Mouse (Mus musculus) right cerebral cortex, postnatal 25 days (tissue): ENCODE results near the gene Gm49354.
"Not testable (repeated sequence)": the region's sequence is repeated elsewhere in the genome, so short reads cannot be mapped to it uniquely, and the experiment has no call there.

Source experiments
- DNase-seq: peaks from one replicate; pipeline ENCODE4 v3.0.0; 2022

Gene Gm49354

GRCm38 (mm10) chr13:59766786-59767515 lies 15.1 kb downstream of the Gm49354 start:
- DNase-seq, result no peak

- no peak for DNase-seq
Observed at GRCm38 (mm10) chr13:59762791-59763190, 19.3 kb downstream of the Gm49354 start.

- no peak for DNase-seq
Observed at GRCm38 (mm10) chr13:59756906-59757305, 25.1 kb downstream of the Gm49354 start.

DNA sequence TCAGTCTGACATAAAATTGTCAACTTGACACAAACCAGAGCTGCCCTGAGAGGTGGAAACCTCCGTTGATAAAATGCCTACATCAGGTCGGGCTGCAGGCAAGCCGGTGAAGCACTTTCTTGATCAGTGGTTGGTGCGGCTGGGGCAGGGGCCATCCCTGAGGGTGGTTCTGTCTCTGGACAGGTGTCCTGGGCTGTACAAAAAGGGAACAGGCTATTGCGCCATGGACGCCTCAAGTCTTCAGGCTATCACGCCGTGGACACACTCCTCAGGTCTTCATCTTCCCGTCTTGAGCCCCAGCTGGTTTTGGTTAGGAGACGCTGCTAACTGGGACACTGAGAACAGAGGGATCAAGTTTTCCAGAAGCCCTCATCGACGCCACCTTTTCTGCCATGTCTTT lies 31.7 kb downstream of the Gm49354 start:
- no peak for DNase-seq

- DNase-seq, result peak; percentile 71
Observed at GRCm38 (mm10) chr13:59746711-59747110, 35.3 kb downstream of the Gm49354 start, which contains the start of gene 1700014D04Rik. Gene 1700014D04Rik (minus strand): TSS chr13:59746752.

DNA sequence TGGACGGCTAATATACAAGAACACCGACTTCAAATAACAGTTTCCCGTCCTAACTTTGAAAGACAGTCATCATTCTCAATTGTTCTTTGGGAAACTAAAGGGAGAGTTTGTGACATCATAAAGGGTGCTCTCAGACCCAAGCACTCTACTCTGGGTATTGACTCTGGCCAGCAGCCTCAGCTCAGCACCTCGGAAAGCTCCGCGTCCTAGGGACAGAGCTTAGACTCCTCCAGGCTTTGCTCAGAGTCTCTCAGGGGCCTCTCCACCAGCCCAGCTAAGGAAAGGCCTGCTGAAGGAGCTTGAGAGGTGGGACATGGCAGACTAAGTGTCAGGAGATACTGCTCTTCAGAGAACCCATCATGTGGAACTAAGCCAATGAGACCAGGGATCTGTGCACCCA lies 35.9 kb downstream of the Gm49354 start:
- no peak for DNase-seq

- DNase-seq, result no peak
Observed at GRCm38 (mm10) chr13:59745462-59745861, 36.6 kb downstream of the Gm49354 start.

DNA sequence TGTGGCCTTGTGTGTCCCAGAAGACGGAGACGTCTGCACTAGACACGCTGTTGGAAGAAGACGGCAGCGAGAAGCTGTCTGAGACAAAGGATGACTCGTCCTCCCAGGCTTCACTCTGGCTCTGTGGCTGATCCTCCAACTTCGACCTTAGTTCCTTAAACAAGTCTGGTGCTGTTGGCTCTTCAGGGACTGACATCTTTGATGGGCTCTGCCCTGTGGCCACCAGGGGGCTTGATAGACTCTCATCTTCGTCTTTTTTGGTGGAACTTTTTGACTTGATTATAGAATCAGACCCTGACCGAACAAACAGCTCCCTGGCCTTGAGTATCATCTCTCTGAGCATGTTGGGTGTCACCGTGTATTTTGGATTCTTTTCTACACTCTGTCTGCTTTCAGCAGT lies 40.3 kb downstream of the Gm49354 start:
- no peak for DNase-seq

DNA sequence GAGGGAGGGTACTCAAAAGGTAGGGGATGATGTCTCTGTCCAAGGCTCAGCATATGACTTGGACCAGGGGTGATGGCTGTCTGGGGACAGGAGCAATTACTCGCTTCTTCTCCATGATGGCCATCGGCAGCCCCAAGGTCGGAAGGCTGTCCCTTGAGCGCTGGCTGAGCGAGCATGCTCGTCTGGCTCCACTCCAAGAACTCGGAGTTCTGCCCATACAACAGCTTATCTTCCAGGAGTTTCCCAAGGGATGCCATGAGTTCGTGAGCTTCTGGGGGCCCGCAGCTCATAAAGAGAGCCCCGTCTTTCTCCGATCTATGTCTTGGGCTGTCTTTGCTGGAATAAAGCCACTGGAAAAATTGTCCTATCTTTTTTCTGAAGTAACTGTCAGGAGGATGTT lies 40.9 kb downstream of the Gm49354 start:
- no peak for DNase-seq

DNA sequence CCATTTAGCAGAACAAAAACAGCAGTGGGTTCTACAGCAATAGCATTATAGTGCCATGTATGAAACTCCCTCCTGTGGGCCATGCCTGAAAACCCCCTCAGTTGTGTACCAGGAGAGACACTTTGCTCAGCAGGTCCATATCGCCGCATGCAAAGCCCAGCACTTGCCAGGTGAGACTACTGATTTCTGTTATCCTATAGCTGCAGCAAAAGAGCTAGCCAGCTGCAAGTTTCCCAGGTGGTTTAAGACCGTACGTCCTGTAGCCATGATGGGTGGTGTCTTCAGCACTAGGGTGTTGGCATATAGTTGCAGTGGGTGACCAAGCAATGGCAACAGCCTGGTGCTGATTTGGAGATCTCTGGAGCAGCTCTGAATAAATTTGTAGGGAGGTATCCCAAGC lies 42.6 kb downstream of the Gm49354 start:
- no peak for DNase-seq

DNA sequence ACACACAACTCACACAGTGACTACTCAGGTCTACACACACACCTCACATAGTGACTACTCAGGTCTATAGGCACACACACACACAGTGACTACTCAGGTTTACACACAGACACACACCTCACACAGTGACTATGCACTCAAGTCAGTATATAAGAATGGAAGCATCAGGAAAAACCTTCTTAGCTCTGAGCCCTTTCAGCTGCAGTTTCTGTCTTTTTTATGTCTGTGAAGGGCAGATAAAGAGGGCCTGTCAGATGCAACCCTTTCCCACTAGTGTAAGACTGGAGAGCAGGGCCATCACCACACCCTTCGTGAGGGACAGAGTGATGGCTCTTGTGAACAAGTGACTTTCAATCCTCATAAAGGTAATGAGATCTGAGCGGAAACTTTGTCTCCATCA lies 43.6 kb downstream of the Gm49354 start:
- no peak for DNase-seq

DNA sequence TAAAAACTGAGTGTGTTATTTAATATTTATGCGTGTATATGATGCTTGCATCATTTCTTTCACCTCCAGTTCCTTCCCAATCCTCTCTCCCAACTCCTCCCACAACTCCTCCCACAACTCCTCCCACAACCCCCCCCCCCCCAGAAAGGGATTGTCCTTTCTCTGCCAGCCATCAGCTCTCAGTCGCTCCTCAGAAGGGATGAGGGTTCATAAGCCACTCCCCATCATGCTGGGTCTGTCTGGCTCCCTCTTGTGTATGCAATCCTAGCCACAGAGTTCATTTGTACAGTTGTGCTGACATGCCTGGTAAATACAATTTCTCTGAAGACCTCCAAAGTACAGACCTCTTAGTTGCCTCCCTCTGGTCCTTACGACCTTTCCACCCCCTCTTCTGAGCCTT lies 46.9 kb downstream of the Gm49354 start:
- DNase-seq, result no peak

DNA sequence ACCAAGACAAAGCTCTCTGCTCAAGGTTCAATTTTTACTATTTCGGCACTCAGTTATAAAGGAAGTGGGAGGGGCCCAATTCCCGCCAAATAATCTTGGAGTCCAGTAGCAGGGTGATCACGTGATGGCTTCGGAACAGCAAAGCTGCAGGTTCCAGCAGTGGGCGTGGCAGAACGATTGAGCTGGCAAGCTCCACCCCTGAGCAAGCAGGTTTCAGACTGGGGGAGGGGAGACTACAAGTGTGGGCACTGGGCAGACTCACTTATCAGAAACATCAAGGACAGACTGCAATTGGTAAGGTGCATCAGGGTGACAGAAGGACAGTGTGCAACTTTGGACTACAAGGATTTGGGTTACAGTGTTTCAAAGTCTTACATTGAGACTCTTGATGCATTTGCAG lies 47.7 kb downstream of the Gm49354 start:
- DNase-seq, result not testable (repeated sequence)

DNA sequence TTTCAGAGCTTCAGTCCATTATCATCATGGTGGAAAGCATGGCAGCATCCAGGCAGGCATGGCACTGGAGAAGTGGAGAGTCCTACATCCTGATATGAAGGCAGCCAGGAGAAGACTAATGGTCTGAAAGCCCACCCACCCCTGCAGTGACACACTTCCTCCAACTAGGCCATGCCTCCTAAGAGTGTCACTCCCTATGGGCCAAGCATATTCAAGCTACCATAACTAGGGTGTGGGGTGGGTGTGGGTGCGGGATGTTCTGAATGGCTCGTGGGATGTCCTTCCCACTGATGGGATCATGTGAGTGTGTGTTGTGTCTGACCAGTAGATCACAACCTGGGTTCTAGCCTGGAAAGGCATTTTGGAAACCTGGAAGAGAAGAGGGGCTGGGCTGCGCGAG lies 48.1 kb downstream of the Gm49354 start:
- DNase-seq, result no peak

GRCm38 (mm10) chr13:59731652-59732051 lies 50.4 kb downstream of the Gm49354 start, which contains the start of gene Spata31d1d:
Gene Spata31d1d (minus strand): TSS chr13:59731752.
- no peak for DNase-seq

DNA sequence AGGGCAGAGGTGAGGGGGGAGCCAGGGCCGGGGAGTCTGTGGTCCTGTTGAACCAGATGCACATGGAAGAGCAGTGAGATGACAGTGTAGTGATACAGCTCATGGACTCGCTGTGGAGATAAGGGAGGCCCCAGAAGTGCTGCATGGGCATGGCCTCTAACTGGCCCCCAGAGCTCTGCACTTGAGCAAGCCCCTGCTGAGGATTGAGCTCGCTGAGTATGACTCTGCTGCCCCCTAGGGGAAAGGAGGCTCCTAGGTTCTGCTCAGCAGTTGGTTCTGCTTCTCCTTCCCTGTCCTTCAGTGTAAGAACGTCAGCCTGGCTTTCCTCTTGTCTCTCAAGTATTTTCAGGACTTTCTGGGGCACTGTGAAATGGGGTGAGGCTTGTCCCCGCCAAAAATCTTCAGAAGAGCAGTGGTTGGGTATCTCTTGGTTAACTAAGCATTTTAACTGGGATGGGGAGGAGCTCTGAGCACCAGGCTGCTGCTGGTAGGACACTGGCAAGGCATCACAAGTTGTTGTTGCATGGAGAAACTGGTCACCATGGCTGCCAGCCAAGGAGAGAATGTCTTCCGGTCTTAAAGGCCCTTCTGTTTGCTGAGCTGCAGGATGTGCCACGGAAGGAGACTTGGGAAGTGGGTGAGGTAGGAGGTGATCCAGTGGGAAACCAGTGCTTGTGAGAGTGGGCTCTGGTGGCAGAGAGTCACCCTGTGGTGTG lies 53.5 kb downstream of the Gm49354 start:
- peak; percentile 83 for DNase-seq

DNA sequence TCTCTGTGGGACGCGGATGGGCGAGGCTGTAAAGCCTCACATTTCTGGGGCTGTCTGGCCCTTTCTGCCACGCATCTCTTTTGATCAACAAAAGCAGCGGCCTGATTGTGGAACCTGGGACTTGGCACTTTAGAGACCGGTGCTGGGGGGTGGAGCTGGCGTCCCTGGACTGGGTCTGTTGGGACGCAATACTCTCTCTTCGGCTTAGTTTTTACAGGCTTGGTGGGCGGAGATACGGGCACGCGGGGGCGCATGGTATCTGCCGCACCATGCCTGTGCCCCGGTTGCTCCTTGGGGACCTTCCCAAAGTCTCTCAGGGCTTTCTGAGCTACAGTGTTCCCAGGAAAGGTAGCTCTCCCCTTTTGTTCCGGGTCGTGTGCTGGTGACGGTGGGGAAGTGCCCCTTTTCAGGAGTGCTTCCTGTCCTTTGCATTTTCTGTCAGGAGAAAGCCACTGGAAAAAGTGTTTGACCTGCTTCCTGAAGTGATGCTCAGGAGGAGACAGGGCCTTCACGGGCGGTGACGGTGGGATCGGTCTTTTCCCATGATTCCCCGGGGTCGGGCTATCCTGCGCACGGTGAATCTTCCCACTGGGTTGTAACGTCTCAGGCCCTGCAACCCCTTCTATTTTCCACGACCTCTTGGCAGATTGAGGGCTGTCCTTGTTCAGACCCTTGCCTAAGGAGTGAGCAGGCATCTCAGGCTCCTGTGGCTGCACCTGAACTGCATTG lies 55.7 kb downstream of the Gm49354 start:
- no peak for DNase-seq

DNA sequence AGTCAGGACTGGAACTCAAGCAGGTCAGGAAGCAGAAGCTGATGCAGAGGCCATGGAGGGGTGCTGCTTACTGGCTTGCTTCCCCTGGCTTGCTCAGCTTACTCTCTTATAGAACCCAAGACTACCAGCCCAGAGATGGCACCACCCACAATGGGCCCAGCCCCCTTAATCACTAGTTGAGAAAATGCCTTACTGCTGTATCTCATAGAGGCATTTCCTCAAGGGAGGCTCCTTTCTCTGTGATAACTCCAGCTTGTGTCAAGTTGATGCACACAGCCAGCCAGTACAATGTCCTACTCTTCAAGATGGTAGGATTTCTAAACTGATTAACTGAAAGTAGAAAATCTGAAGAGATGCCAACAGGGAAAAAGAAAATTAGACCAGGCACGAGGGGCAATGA lies 60.0 kb downstream of the Gm49354 start:
- DNase-seq, result not testable (repeated sequence)

GRCm38 (mm10) chr13:59719475-59719874 lies 62.6 kb downstream of the Gm49354 start:
- DNase-seq, result no peak

- DNase-seq, result not testable (repeated sequence)
Observed at GRCm38 (mm10) chr13:59718857-59719440, 63.1 kb downstream of the Gm49354 start.

- no peak for DNase-seq
Observed at GRCm38 (mm10) chr13:59713710-59714109, 68.3 kb downstream of the Gm49354 start.

DNA sequence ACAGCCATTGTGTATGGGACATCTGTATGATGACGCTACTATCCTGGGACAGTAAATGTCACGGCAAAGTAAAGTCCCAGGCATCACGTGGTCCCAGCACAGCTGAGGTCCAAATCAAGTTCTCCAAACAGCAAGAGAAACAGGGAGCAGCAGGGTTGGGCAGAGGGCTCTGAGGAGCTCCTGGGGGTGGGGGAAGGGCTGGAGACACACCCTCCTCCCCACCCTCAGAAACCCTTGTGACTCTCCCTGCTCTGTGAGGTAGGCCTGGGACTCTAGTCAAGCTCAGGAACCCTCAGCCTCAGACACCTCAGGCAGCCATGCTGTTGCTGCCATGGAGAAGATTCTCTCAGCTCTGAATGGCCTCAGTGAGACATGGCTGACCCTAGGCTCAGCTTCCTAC lies 70.1 kb downstream of the Gm49354 start, which contains the start of gene Spata31d1b:
Spata31d1b (plus strand) TSS at position 301 of the 400 bp plus-strand sequence.
- not testable (repeated sequence) for DNase-seq

- no peak for DNase-seq
Observed at GRCm38 (mm10) chr13:59710230-59710629, 71.8 kb downstream of the Gm49354 start, which contains the start of gene Spata31d1a. Gene Spata31d1a (minus strand): TSS chr13:59710330.
